Mouse (Mus musculus) midbrain, embryonic 14.5 days (tissue): ENCODE results near the gene Amigo1. TPM values are rescaled to one million over a fixed set of nuclear protein-coding genes. Genes with fewer than 3 reads are reported as not detected.

Experiments
- ATAC-seq: fragments of 200-750 bp; cut with Nextera tagmentation; 2 replicates; pipeline ENCODE4 v1.8.0; 2017; ENCODE audit warnings: moderate number of reproducible peaks, moderate library complexity; ENCODE audit not compliant: low FRiP score, low TSS enrichment
- DNase-seq: peaks from one replicate; pipeline ENCODE4 v3.0.0-alpha.2; 2015
- H3K27ac ChIP-seq: fragments of 300-500 bp; sonication (generic); replicated peaks from 2 replicates; pipeline ENCODE4 v1.5.1; 2014; ENCODE audit warnings: mild to moderate bottlenecking, low read depth, low read length, moderate library complexity
- H3K27me3 ChIP-seq: fragments of 300-500 bp; sonication (generic); 2 replicates; pipeline ENCODE4 v1.6.1; 2014; ENCODE audit warnings: low read length, control low read depth, mixed read lengths; ENCODE audit not compliant: control insufficient read depth, insufficient read depth
- H3K36me3 ChIP-seq: fragments of 300-500 bp; sonication (generic); 2 replicates; pipeline ENCODE4 v1.6.1; 2014; ENCODE audit warnings: low read length, control low read depth; ENCODE audit not compliant: control insufficient read depth, insufficient read depth
- H3K4me1 ChIP-seq: fragments of 300-500 bp; sonication (generic); 2 replicates; pipeline ENCODE4 v1.6.1; 2014; ENCODE audit warnings: mild to moderate bottlenecking, antibody characterized with exemption, low read length, control low read depth; ENCODE audit not compliant: control insufficient read depth, insufficient read depth
- H3K4me2 ChIP-seq: fragments of 300-500 bp; sonication (generic); 2 replicates; pipeline ENCODE4 v1.6.1; 2014; ENCODE audit warnings: mild to moderate bottlenecking, low read length, moderate library complexity
- H3K4me3 ChIP-seq: fragments of 300-500 bp; sonication (generic); replicated peaks from 2 replicates; pipeline ENCODE4 v1.5.1; 2014; ENCODE audit warnings: low read depth, low read length
- H3K9ac ChIP-seq: fragments of 300-500 bp; sonication (generic); replicated peaks from 2 replicates; pipeline ENCODE4 v1.6.1; 2014; ENCODE audit warnings: mild to moderate bottlenecking, low read length, moderate library complexity
- H3K9me3 ChIP-seq: fragments of 300-500 bp; sonication (generic); 2 replicates; pipeline ENCODE4 v1.6.1; 2016; ENCODE audit warnings: low read length, control low read depth, mixed read lengths; ENCODE audit not compliant: control insufficient read depth
- WGBS: fragments of 180-500 bp; shearing (Covaris S2); extraction: QIAGEN DNeasy Blood & Tissue Kit; methylation state at CpG from one replicate; pipeline ENCODE4 v1.1.7; 2014; 5-methylcytosine and 5-hydroxymethylcytosine counted together
- polyA plus RNA-seq: library from polyadenylated mRNA; unstranded; fragments of >200 nt; fragmentation: Nextera tagmentation; extraction: Ambion mirVana; gene quantifications from 2 replicates; pipeline ENCODE4 v1.2.1, GENCODE M21; 2014

Amigo1 gene
- polyA plus RNA-seq, 1 experiment from 2014 or later: 10.2 TPM

- ATAC-seq (no peak), DNase-seq (no peak)
- Histone ChIP-seq H3K4me2 (no peak overlapping the region), H3K27me3 (no peaks in the 10 kb centered on the region), H3K4me3 (no peak overlapping the region), H3K27ac (no peak overlapping the region), H3K4me1 (0 out of 2 replicates have a peak, but pooled peaks cover 3% of the 10 kb centered on the region), H3K9me3 (no peaks in the 10 kb centered on the region), H3K36me3 (peaks cover 77% of the 10 kb centered on the region), H3K9ac (no peak overlapping the region)
- WGBS: 94% methylated on average over 13 of the region's 13 CpGs
These were observed 17.1 kb downstream of the Amigo1 start for GRCm38 (mm10) chr3:108203212-108203611.

GRCm38 (mm10) chr3:108203621-108204325 is 17.6 kb downstream of the Amigo1 start:
- no peak for ATAC-seq
- Histone ChIP-seq H3K4me2 (no peak overlapping the region), H3K4me3 (no peak overlapping the region), H3K27me3 (no peaks in the 10 kb centered on the region), H3K27ac (no peak overlapping the region), H3K9me3 (no peaks in the 10 kb centered on the region), H3K9ac (no peak overlapping the region), H3K4me1 (peaks cover 8% of the 10 kb centered on the region), H3K36me3 (peaks cover 73% of the 10 kb centered on the region)
- peak; percentile 83 for DNase-seq
- 86% methylated on average over 11 of the region's 11 CpGs for WGBS

GRCm38 (mm10) chr3:108204470-108204869 is 18.3 kb downstream of the Amigo1 start:
- Histone ChIP-seq H3K9ac (0 out of 2 replicates have a peak overlapping the region, but pooled peaks have one; percentile 20), H3K27me3 (no peaks in the 10 kb centered on the region), H3K27ac (no peak overlapping the region), H3K4me2 (no peak overlapping the region), H3K4me3 (no peak overlapping the region), H3K4me1 (peaks cover 15% of the 10 kb centered on the region), H3K36me3 (peaks cover 67% of the 10 kb centered on the region), H3K9me3 (no peaks in the 10 kb centered on the region)
- ATAC-seq (no peak), DNase-seq (no peak)
- 94% methylated on average over 11 of the region's 11 CpGs for WGBS

GRCm38 (mm10) chr3:108205601-108206000 is 19.5 kb downstream of the Amigo1 start:
- Histone ChIP-seq H3K4me3 (no peak overlapping the region), H3K9ac (no peak overlapping the region), H3K9me3 (no peaks in the 10 kb centered on the region), H3K27me3 (no peaks in the 10 kb centered on the region), H3K4me1 (peaks cover 15% of the 10 kb centered on the region), H3K27ac (no peak overlapping the region), H3K4me2 (no peak overlapping the region), H3K36me3 (peaks cover 67% of the 10 kb centered on the region)
- DNase-seq: no peak
- WGBS: 95% methylated on average over 8 of the region's 8 CpGs
- ATAC-seq: no peak

GRCm38 (mm10) chr3:108206731-108207375 is 20.7 kb downstream of the Amigo1 start:
- no peak for DNase-seq
- Histone ChIP-seq H3K4me3 (no peak overlapping the region), H3K9ac (peak overlapping the region; percentile 31; the same call in 1 of the 2 replicates), H3K4me1 (peaks cover 12% of the 10 kb centered on the region), H3K27ac (no peak overlapping the region), H3K9me3 (no peaks in the 10 kb centered on the region), H3K27me3 (no peaks in the 10 kb centered on the region), H3K4me2 (no peak overlapping the region), H3K36me3 (peaks cover 63% of the 10 kb centered on the region)
- WGBS: 92% methylated on average over 15 of the region's 15 CpGs
- ATAC-seq: no peak

- peak overlapping the region; percentile 99; the same call in 1 of the 2 replicates for H3K27ac ChIP-seq
- H3K27me3 ChIP-seq: no peaks in the 10 kb centered on the region
- H3K9me3 ChIP-seq: no peaks in the 10 kb centered on the region
- WGBS: 49% methylated on average over 3 of the region's 3 CpGs
- peak overlapping the region; percentile 91 for H3K4me2 ChIP-seq
- no peak for ATAC-seq
- H3K4me1 ChIP-seq: peaks cover 12% of the 10 kb centered on the region
- peaks cover 42% of the 10 kb centered on the region for H3K36me3 ChIP-seq
- H3K4me3 ChIP-seq: peak overlapping the region; percentile 64
- DNase-seq: peak; percentile 18
- peak overlapping the region; percentile 71 for H3K9ac ChIP-seq
These were observed 22.9 kb downstream of the Amigo1 start for GRCm38 (mm10) chr3:108209001-108209400.

- H3K27ac ChIP-seq: peak overlapping the region; percentile 99
- ATAC-seq: peak; percentile 3
- WGBS: 5% methylated on average over 8 of the region's 8 CpGs
These were observed 23.4 kb downstream of the Amigo1 start for GRCm38 (mm10) chr3:108209536-108209935.

GRCm38 (mm10) chr3:108209946-108210770 is 24.0 kb downstream of the Amigo1 start:
- Histone ChIP-seq H3K36me3 (peaks cover 32% of the 10 kb centered on the region), H3K4me1 (peaks cover 12% of the 10 kb centered on the region), H3K4me2 (peak overlapping the region; percentile 91), H3K4me3 (peak overlapping the region; percentile 64), H3K9me3 (no peaks in the 10 kb centered on the region), H3K9ac (peak overlapping the region; percentile 71), H3K27ac (peak overlapping the region; percentile 99), H3K27me3 (no peaks in the 10 kb centered on the region)
- WGBS: under 1% methylated on average over 70 of the region's 72 CpGs
- ATAC-seq (peak; percentile 95), DNase-seq (peak; percentile 99)

More at GRCm38 (mm10) chr3:108209536-108209935, 23.4 kb downstream of the Amigo1 start:
- Histone ChIP-seq H3K9ac (peak overlapping the region; percentile 71), H3K4me2 (peak overlapping the region; percentile 91), H3K4me3 (peak overlapping the region; percentile 64), H3K27me3 (no peaks in the 10 kb centered on the region), H3K9me3 (no peaks in the 10 kb centered on the region), H3K36me3 (peaks cover 38% of the 10 kb centered on the region), H3K4me1 (peaks cover 12% of the 10 kb centered on the region)
- no peak for DNase-seq
